Mouse (Mus musculus) heart, embryonic 16.5 days (tissue): ENCODE data around the gene Ces1e. TPM values are rescaled to one million over a fixed set of nuclear protein-coding genes. Genes with fewer than 3 reads are reported as not detected.

ENCODE experiments used
- ATAC-seq: fragments of 200-750 bp; cut with Nextera tagmentation; replicated peaks from 2 replicates; pipeline ENCODE4 v1.8.0; 2017; ENCODE audit warnings: moderate number of reproducible peaks; ENCODE audit not compliant: insufficient read depth, low FRiP score; ENCODE audit errors: extremely low read depth
- H3K27ac ChIP-seq: fragments of 300-500 bp; sonication (generic); 2 replicates; pipeline ENCODE4 v1.5.1; 2014; ENCODE audit warnings: mild to moderate bottlenecking, low read length, control low read depth, moderate library complexity
- H3K27me3 ChIP-seq: fragments of 300-500 bp; sonication (generic); 2 replicates; pipeline ENCODE4 v1.6.1; 2014; ENCODE audit warnings: low read length, mixed read lengths; ENCODE audit not compliant: control insufficient read depth, insufficient read depth
- H3K36me3 ChIP-seq: fragments of 300-500 bp; sonication (generic); 2 replicates; pipeline ENCODE4 v1.6.1; 2014; ENCODE audit not compliant: control insufficient read depth, insufficient read depth
- H3K4me1 ChIP-seq: fragments of 300-500 bp; sonication (generic); 2 replicates; pipeline ENCODE4 v1.6.1; 2014; ENCODE audit warnings: low read length, mixed read lengths; ENCODE audit not compliant: control insufficient read depth, insufficient read depth
- H3K4me2 ChIP-seq: fragments of 300-500 bp; sonication (generic); 2 replicates; pipeline ENCODE4 v1.6.1; 2014; ENCODE audit warnings: low read depth, mild to moderate bottlenecking, control low read depth, low read length
- H3K4me3 ChIP-seq: fragments of 300-500 bp; sonication (generic); 2 replicates; pipeline ENCODE4 v1.5.1; 2014; ENCODE audit warnings: mild to moderate bottlenecking, control low read depth, low read length
- H3K9ac ChIP-seq: fragments of 300-500 bp; sonication (generic); 2 replicates; pipeline ENCODE4 v1.6.1; 2014; ENCODE audit warnings: low read length, control low read depth
- H3K9me3 ChIP-seq: fragments of 300-500 bp; sonication (generic); replicated peaks from 2 replicates; pipeline ENCODE4 v1.6.1; 2016; ENCODE audit warnings: low read length; ENCODE audit not compliant: control insufficient read depth
- WGBS: fragments of 180-500 bp; shearing (Covaris S2); extraction: QIAGEN DNeasy Blood & Tissue Kit; methylation state at CpG from one replicate; pipeline ENCODE4 v1.1.7; 2014; 5-methylcytosine and 5-hydroxymethylcytosine counted together
- polyA plus RNA-seq: library from polyadenylated mRNA; unstranded; fragments of >200 nt; fragmentation: Nextera tagmentation; extraction: Ambion mirVana; gene quantifications from 2 replicates; pipeline ENCODE4 v1.2.1, GENCODE M21; 2015

The Ces1e gene
- 0.09 TPM in 1 of 2 replicates, not detected in the other for polyA plus RNA-seq

GRCm38 (mm10) chr8:93229446-93229845, at the start of gene Ces1e:
Gene Ces1e (minus strand): TSS chr8:93229619.
- H3K36me3 ChIP-seq = no peaks in the 10 kb centered on the region
- H3K9ac ChIP-seq = no peak within 1 kb of the TSS
- no peaks in the 10 kb centered on the region for H3K4me1 ChIP-seq
- no peak within 1 kb of the TSS for H3K4me3 ChIP-seq
- no peaks in the 10 kb centered on the region for H3K9me3 ChIP-seq
- H3K27ac ChIP-seq = no peak within 1 kb of the TSS
- H3K27me3 ChIP-seq = no peaks in the 10 kb centered on the region
- H3K4me2 ChIP-seq = no peak within 1 kb of the TSS
- ATAC-seq = no peak

- no peak for ATAC-seq
- Histone ChIP-seq H3K27me3 (no peaks in the 10 kb centered on the region), H3K9ac (no peak overlapping the region), H3K4me3 (no peak overlapping the region), H3K36me3 (no peaks in the 10 kb centered on the region), H3K4me1 (no peaks in the 10 kb centered on the region), H3K27ac (no peak overlapping the region), H3K9me3 (no peaks in the 10 kb centered on the region), H3K4me2 (no peak overlapping the region)
- WGBS = 65% methylated on average over 4 of the region's 4 CpGs
These were observed 48.9 kb upstream of the Ces1e start for GRCm38 (mm10) chr8:93278176-93278805.

GRCm38 (mm10) chr8:93274609-93275008, 45.2 kb upstream of the Ces1e start:
- Histone ChIP-seq H3K4me2 (no peak overlapping the region), H3K9me3 (no peaks in the 10 kb centered on the region), H3K4me1 (no peaks in the 10 kb centered on the region), H3K27me3 (no peaks in the 10 kb centered on the region), H3K4me3 (no peak overlapping the region), H3K36me3 (no peaks in the 10 kb centered on the region), H3K9ac (no peak overlapping the region), H3K27ac (no peak overlapping the region)
- no peak for ATAC-seq
- 79% methylated on average over 4 of the region's 4 CpGs for WGBS

GRCm38 (mm10) chr8:93273321-93273720, 43.9 kb upstream of the Ces1e start:
- no peaks in the 10 kb centered on the region for H3K9me3 ChIP-seq
- H3K27me3 ChIP-seq = no peaks in the 10 kb centered on the region
- H3K36me3 ChIP-seq = no peaks in the 10 kb centered on the region
- ATAC-seq = no peak
- H3K4me2 ChIP-seq = no peak overlapping the region
- H3K4me3 ChIP-seq = no peak overlapping the region
- H3K27ac ChIP-seq = no peak overlapping the region
- H3K4me1 ChIP-seq = no peaks in the 10 kb centered on the region
- no peak overlapping the region for H3K9ac ChIP-seq
- 82% methylated on average over 3 of the region's 3 CpGs for WGBS

- Histone ChIP-seq H3K27ac (no peak overlapping the region), H3K4me3 (no peak overlapping the region), H3K36me3 (no peaks in the 10 kb centered on the region), H3K4me2 (no peak overlapping the region), H3K27me3 (no peaks in the 10 kb centered on the region), H3K9ac (no peak overlapping the region), H3K9me3 (no peaks in the 10 kb centered on the region), H3K4me1 (no peaks in the 10 kb centered on the region)
- WGBS = 60% methylated on average over 4 of the region's 4 CpGs
- ATAC-seq = no peak
These were observed 43.3 kb upstream of the Ces1e start for GRCm38 (mm10) chr8:93272686-93273085.

GRCm38 (mm10) chr8:93261436-93261835, 32.0 kb upstream of the Ces1e start:
- Histone ChIP-seq H3K4me1 (no peaks in the 10 kb centered on the region), H3K4me3 (no peak overlapping the region), H3K4me2 (no peak overlapping the region), H3K27ac (no peak overlapping the region), H3K27me3 (no peaks in the 10 kb centered on the region), H3K9ac (no peak overlapping the region), H3K36me3 (no peaks in the 10 kb centered on the region), H3K9me3 (no peaks in the 10 kb centered on the region)
- no peak for ATAC-seq
- 56% methylated on average over 2 of the region's 2 CpGs for WGBS

- H3K4me3 ChIP-seq = no peak overlapping the region
- H3K27ac ChIP-seq = no peak overlapping the region
- no peak overlapping the region for H3K4me2 ChIP-seq
- no peaks in the 10 kb centered on the region for H3K27me3 ChIP-seq
- no peaks in the 10 kb centered on the region for H3K9me3 ChIP-seq
- no peak overlapping the region for H3K9ac ChIP-seq
- H3K4me1 ChIP-seq = no peaks in the 10 kb centered on the region
- WGBS = 92% methylated on average over 1 of the region's 1 CpGs
- ATAC-seq = no peak
- H3K36me3 ChIP-seq = no peaks in the 10 kb centered on the region
These were observed 23.0 kb upstream of the Ces1e start for GRCm38 (mm10) chr8:93252400-93252925.

- no peak overlapping the region for H3K27ac ChIP-seq
- H3K4me3 ChIP-seq = no peak overlapping the region
- WGBS = 55% methylated on average over 2 of the region's 2 CpGs
- no peaks in the 10 kb centered on the region for H3K9me3 ChIP-seq
- no peak for ATAC-seq
- H3K27me3 ChIP-seq = no peaks in the 10 kb centered on the region
- H3K4me2 ChIP-seq = no peak overlapping the region
- no peaks in the 10 kb centered on the region for H3K36me3 ChIP-seq
- no peak overlapping the region for H3K9ac ChIP-seq
- H3K4me1 ChIP-seq = no peaks in the 10 kb centered on the region
These were observed 16.6 kb upstream of the Ces1e start for GRCm38 (mm10) chr8:93246057-93246456.

- no peak overlapping the region for H3K4me3 ChIP-seq
- no peak for ATAC-seq
- H3K27me3 ChIP-seq = no peaks in the 10 kb centered on the region
These were observed 10.5 kb upstream of the Ces1e start for GRCm38 (mm10) chr8:93239884-93240283.

More at GRCm38 (mm10) chr8:93239884-93240283, 10.5 kb upstream of the Ces1e start:
- no peaks in the 10 kb centered on the region for H3K4me1 ChIP-seq
- H3K4me2 ChIP-seq = no peak overlapping the region
- no peaks in the 10 kb centered on the region for H3K9me3 ChIP-seq
- no peaks in the 10 kb centered on the region for H3K36me3 ChIP-seq
- H3K9ac ChIP-seq = no peak overlapping the region
- no peak overlapping the region for H3K27ac ChIP-seq
